Mouse (Mus musculus) CD8-positive naive resting alpha-beta T cell, adult 57 days (primary cell): ENCODE data around the gene Vmn2r21. TPM values are rescaled to one million over a fixed set of nuclear protein-coding genes. Genes with fewer than 3 reads are reported as not detected.

Experiments
- total RNA-seq: library from RNA; stranded (reverse); gene quantifications from one replicate; pipeline ENCODE4 v1.2.4, GENCODE M21; 2023

Gene Vmn2r21
- total RNA-seq = not detected

DNA sequence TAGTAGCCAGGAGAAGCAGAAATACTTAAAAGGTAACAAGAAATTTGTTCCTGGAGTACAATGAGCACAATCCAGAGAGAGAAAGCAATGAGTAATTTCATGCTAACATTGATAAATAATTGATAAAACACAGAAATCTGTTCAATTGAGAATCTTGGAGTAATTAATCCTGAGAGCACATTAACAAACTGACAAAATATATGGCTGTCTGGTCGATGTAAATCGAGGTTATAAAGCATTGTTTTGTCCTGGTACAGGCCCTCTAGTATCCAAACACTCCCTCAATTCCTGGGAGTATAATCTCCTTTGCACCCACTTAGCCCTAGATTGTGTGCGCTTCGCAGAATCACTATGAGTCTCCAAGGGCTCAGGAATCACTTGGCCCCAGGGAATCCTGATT is at the start of gene Vmn2r21:
Gene Vmn2r21, minus strand, starts transcription at position 101 of the 400 bp plus-strand sequence.

Other genes with a start within 250 kb of the Vmn2r21 start
- 2.7 TPM for gene Clec4e, start 243.5 kb downstream of the Vmn2r21 start, total RNA-seq
- gene Vmn2r19, start 225.1 kb downstream of the Vmn2r21 start, total RNA-seq = not detected
- 0.03 TPM for gene Vmn2r20, start 115.3 kb downstream of the Vmn2r21 start, total RNA-seq
- gene Vmn2r22, start 117.3 kb upstream of the Vmn2r21 start, total RNA-seq = not detected
- not detected for gene Vmn2r23, start 169.3 kb upstream of the Vmn2r21 start, total RNA-seq
- gene Vmn2r24, start 245.5 kb upstream of the Vmn2r21 start, total RNA-seq = not detected